Mouse (Mus musculus): ENCODE results near the gene Tnks1bp1.

Gene Tnks1bp1

GRCm38 (mm10) chr2:85047596-85048167 lies at the start of gene Tnks1bp1:
Gene Tnks1bp1, plus strand, starts transcription at chr2:85048022.
- in situ Hi-C loops (cut with MboI) = loop anchor here (25.0 kb wide), 1 partner anchor 560 kb away; the partner anchor contains the start of gene Tfpi

DNA sequence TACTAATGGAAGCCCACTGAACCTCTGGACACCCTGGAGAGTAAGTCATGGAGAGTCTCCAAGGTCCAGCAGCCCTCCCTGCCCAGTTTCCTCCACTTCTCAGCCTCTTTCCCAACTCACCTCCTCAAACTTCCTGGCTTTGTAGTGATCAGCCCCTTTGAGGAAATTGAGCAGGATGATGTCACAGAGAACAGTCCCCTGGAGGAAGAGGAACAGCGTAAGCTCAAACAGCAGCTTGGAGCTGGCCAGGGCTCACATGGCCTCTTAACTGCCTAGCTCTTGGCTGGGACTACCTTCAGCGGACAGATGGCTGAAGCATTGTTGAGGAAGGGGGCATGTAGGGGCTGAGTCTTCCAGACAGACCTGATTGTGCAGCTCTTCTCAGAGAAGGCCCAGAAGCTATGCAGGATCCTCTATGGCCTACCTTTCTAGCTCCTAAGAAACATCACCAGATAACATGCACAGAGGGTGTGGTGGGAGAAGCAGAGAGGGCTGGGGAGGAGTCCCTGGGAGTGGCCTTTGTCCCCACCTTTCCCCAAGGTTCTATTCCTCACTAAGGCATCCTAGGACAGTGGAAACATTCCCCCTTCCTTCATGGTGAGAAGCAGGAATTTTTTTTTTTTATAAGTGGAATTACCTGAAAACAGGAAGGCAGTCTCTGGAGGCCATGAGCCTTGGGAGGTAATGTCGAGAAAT lies 48.2 kb upstream of the Tnks1bp1 start:
- in situ Hi-C loops (cut with MboI) = no loop called here

- in situ Hi-C loops (cut with MboI) = no loop called here
These were observed 46.3 kb upstream of the Tnks1bp1 start for GRCm38 (mm10) chr2:85001497-85001896.

GRCm38 (mm10) chr2:85002575-85002974 lies 45.2 kb upstream of the Tnks1bp1 start:
- in situ Hi-C loops (cut with MboI) = no loop called here

GRCm38 (mm10) chr2:85004341-85004740 lies 43.5 kb upstream of the Tnks1bp1 start:
- in situ Hi-C loops (cut with MboI) = no loop called here

DNA sequence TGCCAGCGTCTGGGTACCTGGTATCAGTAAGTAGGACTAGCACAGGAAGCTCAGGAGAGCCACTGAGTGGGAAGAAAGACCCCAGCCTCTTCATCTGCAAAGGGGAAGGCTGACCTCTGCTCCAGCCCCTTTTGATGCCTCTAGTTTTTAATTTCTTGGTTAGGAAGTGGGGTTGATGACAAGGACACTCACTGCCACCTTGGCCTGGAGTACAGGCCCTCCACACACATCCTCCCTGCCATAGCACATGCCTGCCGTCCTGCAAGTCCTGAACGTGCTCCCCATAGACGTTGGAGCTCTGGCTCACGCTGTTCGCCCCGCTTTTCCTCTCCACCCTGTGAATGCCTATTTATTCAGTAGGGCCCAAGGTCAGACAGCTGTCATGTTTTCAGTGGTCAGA lies 41.2 kb upstream of the Tnks1bp1 start:
- in situ Hi-C loops (cut with MboI) = loop anchor here (5.0 kb wide), 1 partner anchor 49 kb away; no protein-coding TSS in a partner anchor

DNA sequence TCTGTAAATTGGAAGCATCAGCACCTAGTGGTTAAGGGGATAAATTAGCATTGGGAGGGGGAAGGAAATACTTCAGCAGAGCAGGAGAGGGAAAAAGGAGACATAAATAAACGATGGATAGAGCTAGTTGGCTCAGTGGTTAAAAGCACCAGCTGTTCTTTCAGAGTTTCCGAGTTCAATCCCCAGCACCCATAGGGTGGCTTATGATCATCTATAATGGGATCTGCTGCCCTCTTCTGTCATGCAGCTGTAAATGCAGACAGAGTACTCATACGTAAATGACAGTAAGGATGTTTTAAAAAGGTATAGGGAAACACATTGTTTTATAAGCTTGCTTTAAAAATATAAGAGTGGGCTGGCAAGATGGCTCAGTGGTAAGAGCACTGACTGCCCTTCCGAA lies 40.1 kb upstream of the Tnks1bp1 start:
- in situ Hi-C loops (cut with MboI) = loop anchor here (5.0 kb wide), 1 partner anchor 50 kb away; no protein-coding TSS in a partner anchor

DNA sequence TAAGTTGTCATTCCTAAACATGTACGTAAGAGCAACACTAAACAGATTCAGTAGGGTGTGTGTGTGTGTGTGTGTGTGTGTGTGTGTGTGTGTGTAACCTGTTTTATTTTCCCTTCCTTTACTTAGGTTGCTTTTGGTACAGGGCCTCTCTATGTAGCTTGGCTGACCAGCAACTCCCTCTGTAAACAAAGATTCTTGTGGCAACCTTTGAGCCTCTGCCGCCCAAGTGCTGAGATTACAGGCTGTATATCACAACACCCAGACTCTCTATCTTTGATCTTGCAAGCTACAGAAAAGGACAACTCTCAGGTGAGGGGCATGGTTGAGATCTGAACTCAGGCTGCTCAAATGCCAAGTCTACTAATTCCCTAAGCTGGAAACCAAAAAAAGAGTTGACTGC lies 38.6 kb upstream of the Tnks1bp1 start:
- in situ Hi-C loops (cut with MboI) = loop anchor here (5.0 kb wide), 1 partner anchor 52 kb away; no protein-coding TSS in a partner anchor

- in situ Hi-C loops (cut with MboI) = no loop called here
These were observed 35.8 kb upstream of the Tnks1bp1 start for GRCm38 (mm10) chr2:85011906-85012604.

DNA sequence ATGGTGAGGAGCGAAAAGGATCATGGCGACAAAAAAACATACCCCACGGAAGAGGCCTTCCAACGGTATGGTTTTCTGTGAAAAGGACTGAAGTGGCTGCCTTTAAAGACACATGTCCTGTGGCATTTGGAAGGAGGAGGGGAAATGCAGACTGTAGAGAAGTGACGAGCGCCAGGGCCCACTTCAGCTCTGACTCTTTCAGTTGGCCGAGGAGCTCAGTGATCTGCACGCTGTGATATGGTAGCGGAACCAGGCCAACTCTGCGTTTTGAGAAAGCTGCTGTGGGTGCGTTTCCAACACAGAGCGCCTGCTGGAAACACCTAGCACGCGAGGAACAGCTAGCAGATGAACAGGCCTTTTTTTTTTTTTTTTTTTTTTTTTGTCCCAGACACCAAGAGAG lies 35.1 kb upstream of the Tnks1bp1 start:
- in situ Hi-C loops (cut with MboI) = no loop called here

DNA sequence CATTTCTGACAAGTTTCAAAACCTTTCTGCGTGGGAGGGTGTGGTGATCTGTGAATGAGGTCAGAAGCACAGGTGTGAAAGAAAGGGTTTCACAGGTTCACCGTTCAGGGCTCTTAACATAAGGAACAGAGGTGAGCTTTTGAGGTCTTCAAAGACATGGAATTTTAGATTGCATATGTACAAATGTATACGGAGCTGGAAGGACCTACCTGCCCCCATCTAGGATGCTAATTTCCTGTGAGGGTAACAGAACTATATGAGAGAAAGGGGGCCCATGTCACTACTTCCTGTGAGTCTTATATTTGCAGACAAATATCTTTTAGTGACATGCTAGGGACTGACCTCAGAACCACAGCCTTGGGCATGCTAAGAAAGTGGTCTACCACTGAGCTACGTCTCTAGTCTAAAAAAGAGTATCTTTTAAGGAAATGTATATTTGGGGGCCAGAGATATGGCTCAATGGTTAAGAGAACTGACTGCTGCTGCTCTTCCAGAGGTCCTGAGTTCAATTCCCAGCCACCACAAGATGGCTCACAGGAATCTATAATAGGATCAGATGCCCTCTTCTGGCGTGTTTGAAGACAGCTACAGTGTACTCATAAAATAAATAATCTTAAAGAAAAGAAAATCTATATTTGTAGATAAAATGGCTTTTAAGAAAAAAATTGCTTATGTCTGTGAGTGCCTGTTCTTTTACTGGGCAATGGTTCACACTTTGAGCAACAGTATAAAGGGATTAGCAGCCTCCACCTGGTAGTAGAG lies 33.8 kb upstream of the Tnks1bp1 start:
- in situ Hi-C loops (cut with MboI) = no loop called here

GRCm38 (mm10) chr2:85014588-85014982 lies 33.2 kb upstream of the Tnks1bp1 start:
- in situ Hi-C loops (cut with MboI) = no loop called here

GRCm38 (mm10) chr2:85022043-85022442 lies 25.8 kb upstream of the Tnks1bp1 start:
- in situ Hi-C loops (cut with MboI) = no loop called here

DNA sequence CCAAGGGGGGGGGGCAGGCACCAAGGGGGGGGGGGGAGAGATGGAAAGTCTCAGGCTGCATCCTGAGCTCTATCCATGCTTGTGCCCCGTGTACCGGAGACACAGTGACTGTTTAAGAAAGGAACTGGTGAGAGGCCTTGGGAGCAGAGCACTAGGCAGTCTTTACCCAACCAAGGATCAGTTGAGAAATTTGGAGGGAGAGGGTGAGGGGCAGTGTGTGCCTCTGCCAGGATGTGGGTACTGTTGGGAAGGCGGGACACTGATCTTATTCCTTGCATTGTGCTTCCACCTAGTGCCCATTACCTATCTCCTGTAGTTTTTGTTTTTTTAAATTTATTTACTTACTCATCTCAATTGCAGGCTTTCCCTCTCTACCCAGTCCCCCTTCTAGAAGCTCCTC lies 21.6 kb upstream of the Tnks1bp1 start:
- in situ Hi-C loops (cut with MboI) = loop anchor here (25.0 kb wide), 1 partner anchor 539 kb away; the partner anchor contains the start of gene Tfpi

DNA sequence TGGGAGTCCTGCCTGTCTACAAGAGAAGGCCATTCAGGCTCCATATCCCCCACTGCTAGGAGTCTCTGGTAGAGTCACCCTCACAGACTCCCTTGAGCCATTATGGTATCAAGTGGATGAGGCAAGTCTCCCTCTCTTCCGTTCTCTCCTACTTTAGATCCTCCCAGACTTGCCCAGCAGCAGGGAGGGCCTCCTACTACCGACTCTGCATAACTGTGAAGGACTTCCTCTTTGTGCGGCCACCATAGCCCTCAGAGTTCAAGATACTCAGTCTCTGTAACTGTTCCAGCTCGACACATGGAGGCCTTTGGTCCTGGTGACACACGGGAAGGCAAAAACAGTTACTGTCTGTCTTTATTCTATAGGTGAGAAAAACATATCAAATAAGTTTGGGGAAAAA lies 20.5 kb upstream of the Tnks1bp1 start:
- in situ Hi-C loops (cut with MboI) = loop anchor here (25.0 kb wide), 1 partner anchor 540 kb away; the partner anchor contains the start of gene Tfpi

DNA sequence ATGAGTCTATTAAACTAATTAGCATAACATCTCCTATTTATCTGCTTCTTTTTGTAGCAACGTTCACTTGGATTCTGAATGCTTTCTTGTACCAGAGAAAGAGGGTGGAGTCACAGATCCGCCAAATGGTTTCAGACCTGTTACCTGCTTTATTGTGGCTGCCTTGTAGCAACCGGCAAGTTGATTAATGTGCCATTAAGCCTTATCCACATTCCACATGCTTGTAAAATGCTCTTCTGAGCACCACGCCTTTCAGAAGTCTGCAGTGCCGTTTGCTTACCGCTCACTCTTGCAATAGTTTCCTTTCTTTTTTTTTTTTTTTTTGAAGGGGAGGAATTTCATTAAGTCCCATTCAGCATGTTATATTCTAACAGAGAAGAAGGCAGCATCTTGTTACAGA lies 17.9 kb upstream of the Tnks1bp1 start:
- in situ Hi-C loops (cut with MboI) = loop anchor here (25.0 kb wide), 1 partner anchor 543 kb away; the partner anchor contains the start of gene Tfpi

DNA sequence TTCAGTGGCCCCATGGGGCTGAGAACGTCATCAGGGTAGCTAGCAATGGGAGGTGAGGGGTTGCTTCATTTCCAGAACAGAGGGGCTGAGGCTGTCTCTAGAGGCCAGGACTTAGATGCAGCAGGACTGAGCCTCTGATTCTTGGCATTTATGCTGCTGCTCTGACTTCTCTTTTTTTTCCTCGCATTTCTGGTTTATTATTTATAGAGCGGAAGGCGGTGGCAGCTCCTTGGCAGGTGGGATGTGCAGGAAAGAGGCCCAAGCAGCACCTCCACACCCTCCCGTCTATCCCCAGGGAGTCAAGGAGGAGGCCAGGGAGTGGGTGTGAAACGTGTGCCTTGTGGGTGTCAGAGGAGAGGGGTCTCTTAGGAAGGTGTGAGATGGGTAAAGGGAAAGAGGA lies 16.8 kb upstream of the Tnks1bp1 start:
- in situ Hi-C loops (cut with MboI) = loop anchor here (25.0 kb wide), 1 partner anchor 544 kb away; the partner anchor contains the start of gene Tfpi

- in situ Hi-C loops (cut with MboI) = loop anchor here (25.0 kb wide), 1 partner anchor 546 kb away; the partner anchor contains the start of gene Tfpi
These were observed 14.7 kb upstream of the Tnks1bp1 start for GRCm38 (mm10) chr2:85033121-85033520.

GRCm38 (mm10) chr2:85034169-85034568 lies 13.7 kb upstream of the Tnks1bp1 start:
- in situ Hi-C loops (cut with MboI) = loop anchor here (25.0 kb wide), 1 partner anchor 547 kb away; the partner anchor contains the start of gene Tfpi

DNA sequence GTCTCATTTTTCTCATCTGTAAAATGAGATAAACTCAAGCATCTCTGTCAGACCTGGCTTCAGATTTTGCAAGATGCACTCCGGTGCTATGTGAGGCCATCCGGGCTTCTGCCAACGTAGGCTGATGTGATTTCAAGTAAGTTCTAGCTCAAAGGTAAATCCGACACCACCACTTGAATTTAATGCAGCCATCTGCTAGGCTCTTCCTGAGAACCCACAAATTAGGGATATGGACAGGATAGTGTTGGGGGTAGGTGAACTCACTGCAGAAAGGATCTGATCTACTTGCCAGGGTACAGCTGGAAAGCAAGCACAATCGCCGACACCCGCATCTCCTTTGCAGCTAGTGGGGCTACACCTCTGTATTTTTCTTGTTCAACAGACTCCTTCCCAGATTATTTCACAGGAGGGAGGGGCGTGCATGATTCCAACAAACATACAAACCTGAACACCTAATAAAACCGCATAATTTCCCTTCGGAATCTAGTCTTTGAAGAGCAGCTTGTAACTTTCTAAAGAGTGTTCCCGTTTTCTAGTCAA lies 11.2 kb upstream of the Tnks1bp1 start:
- in situ Hi-C loops (cut with MboI) = loop anchor here (25.0 kb wide), 1 partner anchor 549 kb away; the partner anchor contains the start of gene Tfpi
